Mouse (Mus musculus) megakaryocyte, embryonic 14.5 days (primary cell): ENCODE measurements around the gene Samd11.

Experiments used
- FLI1 ChIP-seq: IDR thresholded peaks from 2 replicates; pipeline ENCODE4 v1.6.1; 2012; ENCODE audit warnings: low read length, inconsistent platforms, mixed read lengths
- GATA1 ChIP-seq: IDR thresholded peaks from 3 replicates; pipeline ENCODE4 v1.6.1; 2012; ENCODE audit warnings: mixed read lengths, low read length, inconsistent platforms, borderline replicate concordance

- no peak for TF ChIP-seq GATA1
- no peak for TF ChIP-seq FLI1
These were observed 21.4 kb downstream of the Samd11 start for GRCm38 (mm10) chr4:156234021-156234501.
